In genomic region chr17:65857617-65858016, GRCm38 (mm10) we compare ENCODE assay signal across 28 mouse cellular contexts. TPM values are rescaled to one million over a fixed set of nuclear protein-coding genes. Genes with fewer than 3 reads are reported as not detected.
DNase-seq lines count a peak whose midpoint lies in the region; ATAC-seq and TF ChIP-seq lines count a peak whose summit lies in the region.
"Had no signal": no experiment of that assay in that cellular context is flagged by ENCODE, and none has a peak within 500 bp of the region (broad histone marks: within the 10 kb centered on the region; RNA-seq: fewer than 3 reads in every experiment).

No protein-coding gene starts in this region.

- H3K4me3 ChIP-seq in MEL (ENCODE audit: control insufficient read depth in 1 of 2, insufficient read depth in 1 of 2, low read depth in 2 of 2, low read length in 2 of 2) = no peak overlapping the region
- H3K4me3 ChIP-seq in liver, embryonic 14.5 days (ENCODE audit: insufficient read depth in 1 of 2, low read depth in 2 of 2, low read length in 2 of 2) = no peak overlapping the region
- H3K4me3 ChIP-seq: embryonic facial prominence, embryonic 10.5 days; embryonic facial prominence, embryonic 15.5 days; forebrain, embryonic 13.5 days; hindbrain, embryonic 13.5 days had no signal

- H3K27ac ChIP-seq in MEL (ENCODE audit: control insufficient read depth, low read depth, low read length) = peak overlapping the region; percentile 70
- H3K27ac ChIP-seq in liver, embryonic 14.5 days = no peak overlapping the region
- H3K27ac ChIP-seq: embryonic facial prominence, embryonic 10.5 days; embryonic facial prominence, embryonic 15.5 days; forebrain, embryonic 13.5 days; hindbrain, embryonic 13.5 days; stomach, postnatal 0 days had no signal

- peak; percentile 52; the same call in 1 of the 2 replicates for ATAC-seq in liver, embryonic 14.5 days (ENCODE audit: insufficient read depth)
- ATAC-seq in megakaryocyte-erythroid progenitor cell, adult 5-6 weeks (replicated peaks; ENCODE audit: low FRiP score, low TSS enrichment, poor library complexity, severe bottlenecking) = peak; percentile 51
- ATAC-seq: forebrain, embryonic 13.5 days; intestine, embryonic 16.5 days; midbrain, embryonic 16.5 days; Patski had no signal

- TF ChIP-seq RAD21 in MEL (IDR thresholded peaks at IDR 0.05; ENCODE audit: low read depth, low read length) = no peak; the same call in 1 of the 2 replicates

- no peak overlapping the region for H3K9ac ChIP-seq in MEL (ENCODE audit: control insufficient read depth, low read depth, low read length, poor library complexity, severe bottlenecking)
- no peak overlapping the region for H3K9ac ChIP-seq in liver, embryonic 14.5 days (replicated peaks)
- H3K9ac ChIP-seq: embryonic facial prominence, embryonic 15.5 days; forebrain, embryonic 13.5 days; hindbrain, embryonic 13.5 days; lung, embryonic 14.5 days had no signal

- H3K4me2 ChIP-seq in liver, embryonic 14.5 days (ENCODE audit: low read depth) = no peak overlapping the region
- H3K4me2 ChIP-seq: embryonic facial prominence, embryonic 15.5 days; forebrain, embryonic 13.5 days; hindbrain, embryonic 13.5 days; lung, embryonic 14.5 days; midbrain, embryonic 11.5 days had no signal

- WGBS in liver, embryonic 14.5 days (ENCODE audit: insufficient replicate concordance) = 11% methylated on average over 4 of the region's 4 CpGs

- peak; percentile 67 for DNase-seq in MEL (ENCODE audit: low read depth, low spot score)
- DNase-seq in c-Kit-positive CD71-positive TER-119-negative erythroid progenitor cells, embryonic 14.5 days (ENCODE audit: low read depth) = peak; percentile 39
- no peak for DNase-seq in liver, embryonic 14.5 days (ENCODE audit: low read depth in 3 of 3, low spot score in 3 of 3)
- DNase-seq in gastrocnemius, postnatal 10 days = no peak
- no peak for DNase-seq in left cerebral cortex, postnatal 36 days (ENCODE audit: low spot score in 2 of 2)
- DNase-seq: adrenal gland, postnatal 25 days; B cell, adult 2 months; cerebellum, adult 18-20 months; cerebellum, postnatal 14 days; gastrocnemius, postnatal 14 days; heart, postnatal 4 days; kidney, adult 8-10 months; kidney, postnatal 10 days; layer of hippocampus, adult 9-11 months; lung, embryonic 14.5 days; lung, postnatal 14 days; right cerebral cortex, postnatal 4 days; thymus, postnatal 4 days had no signal

- no peaks in the 10 kb centered on the region for H3K9me3 ChIP-seq in MEL (replicated peaks; ENCODE audit: insufficient read depth, low read length)
- H3K9me3 ChIP-seq in liver, embryonic 14.5 days (ENCODE audit: control insufficient read depth, low read length) = no peaks in the 10 kb centered on the region
- H3K9me3 ChIP-seq: embryonic facial prominence, embryonic 10.5 days; embryonic facial prominence, embryonic 15.5 days; forebrain, embryonic 13.5 days; hindbrain, embryonic 13.5 days had no signal

- intact Hi-C loops in left cerebral cortex, postnatal 36 days (cut with DNase I) = no loop called here

- no peaks in the 10 kb centered on the region for H3K79me2 ChIP-seq in MEL (ENCODE audit: control insufficient read depth, insufficient read depth, low read length, poor library complexity)

- no peaks in the 10 kb centered on the region for H3K27me3 ChIP-seq in MEL (ENCODE audit: control insufficient read depth in 1 of 2, insufficient read depth in 2 of 2, low read length in 2 of 2)
- H3K27me3 ChIP-seq in liver, embryonic 14.5 days (ENCODE audit: control insufficient read depth, insufficient read depth, low read length) = no peaks in the 10 kb centered on the region
- H3K27me3 ChIP-seq: embryonic facial prominence, embryonic 15.5 days; forebrain, embryonic 13.5 days; hindbrain, embryonic 13.5 days; Patski had no signal

- H3K36me3 ChIP-seq in MEL (ENCODE audit: control insufficient read depth in 1 of 2, insufficient read depth in 2 of 2, low read length in 2 of 2) = peaks cover 6 to 19% of the 10 kb centered on the region in 2 experiments
- peaks cover 11% of the 10 kb centered on the region for H3K36me3 ChIP-seq in liver, embryonic 14.5 days (replicated peaks; ENCODE audit: control insufficient read depth, insufficient read depth, low read depth)

- H3K4me1 ChIP-seq in MEL (ENCODE audit: control insufficient read depth in 1 of 2, insufficient read depth in 2 of 2, low read length in 2 of 2) = peaks cover 12 to 18% of the 10 kb centered on the region in 2 experiments
- peaks cover 0 to 7% of the 10 kb centered on the region in 2 experiments; a peak in 3 of 4 replicates for H3K4me1 ChIP-seq in liver, embryonic 14.5 days (replicated peaks; ENCODE audit: control insufficient read depth in 2 of 2, insufficient read depth in 2 of 2, low read length in 1 of 2)
- H3K4me1 ChIP-seq: embryonic facial prominence, embryonic 10.5 days; embryonic facial prominence, embryonic 15.5 days; forebrain, embryonic 13.5 days; hindbrain, embryonic 13.5 days had no signal

- TF ChIP-seq POLR2A in MEL (IDR thresholded peaks at IDR 0.05; ENCODE audit: control insufficient read depth in 1 of 2, insufficient read depth in 1 of 2, low read depth in 1 of 2, low read length in 2 of 2, poor library complexity in 1 of 2) = no peak

- peak; percentile 86 to 87 for TF ChIP-seq EP300 in MEL (IDR thresholded peaks at IDR 0.05; ENCODE audit: low read depth in 1 of 2, low read length in 2 of 2)
- peak; percentile 42; the same call in 1 of the 2 replicates for TF ChIP-seq EP300 in liver, embryonic 14.5 days (IDR thresholded peaks at IDR 0.05; ENCODE audit: low read depth)

- no peak for TF ChIP-seq CTCF in MEL (IDR thresholded peaks at IDR 0.05 in 2 of 3, conservative IDR thresholded peaks at IDR 0.05 in 1 of 3; ENCODE audit: control insufficient read depth in 1 of 3, insufficient read depth in 1 of 3, low read depth in 2 of 3, low read length in 3 of 3, poor library complexity in 1 of 3, severe bottlenecking in 1 of 3)
- TF ChIP-seq CTCF in liver, embryonic 14.5 days (IDR thresholded peaks at IDR 0.05; ENCODE audit: low read depth) = no peak

TF ChIP-seq in MEL, 35 proteins besides CTCF, POLR2A, EP300 and RAD21:
- peak; percentile 56; the same call in 1 of the 2 replicates for TF ChIP-seq MAFK (IDR thresholded peaks at IDR 0.05; ENCODE audit: borderline replicate concordance, low read depth, low read length)
- TF ChIP-seq CHD1 (IDR thresholded peaks at IDR 0.05; ENCODE audit: low read depth, low read length) = no peak
- no peak for TF ChIP-seq MYC (IDR thresholded peaks at IDR 0.05; ENCODE audit: low read depth, low read length)
- TF ChIP-seq USF2 (IDR thresholded peaks at IDR 0.05; ENCODE audit: borderline replicate concordance in 1 of 2, insufficient read depth in 1 of 2, low read depth in 1 of 2, low read length in 2 of 2) = no peak
- no peak for TF ChIP-seq POLR2AphosphoS5 (IDR thresholded peaks at IDR 0.05; ENCODE audit: borderline replicate concordance, low read depth, low read length)
- peak; percentile 95 for TF ChIP-seq GATA1 (IDR thresholded peaks at IDR 0.05; ENCODE audit: low read depth, low read length)
- TF ChIP-seq ETS1 (IDR thresholded peaks at IDR 0.05; ENCODE audit: low read depth, low read length) = peak; percentile 80
- no peak for TF ChIP-seq NRF1 (IDR thresholded peaks at IDR 0.05; ENCODE audit: insufficient read depth, low read depth, low read length, poor library complexity, severe bottlenecking)
- TF ChIP-seq SMC3 (IDR thresholded peaks at IDR 0.05; ENCODE audit: low read depth, low read length) = 0 out of 2 replicates have a peak, but pooled peaks have one; percentile 13
- TF ChIP-seq ZC3H11A (IDR thresholded peaks at IDR 0.05; ENCODE audit: low read depth, low read length) = no peak
- TF ChIP-seq USF1 (IDR thresholded peaks at IDR 0.05; ENCODE audit: low read depth, low read length) = no peak
- TF ChIP-seq TAL1 (IDR thresholded peaks at IDR 0.05; ENCODE audit: low read length) = peak; percentile 66
- peak; percentile 75 for TF ChIP-seq RCOR1 (IDR thresholded peaks at IDR 0.05; ENCODE audit: low read depth, low read length)
- peak; percentile 73 for TF ChIP-seq SIN3A (IDR thresholded peaks at IDR 0.05; ENCODE audit: low read length)
- TF ChIP-seq TBP (IDR thresholded peaks at IDR 0.05; ENCODE audit: low read depth, low read length) = no peak
- TF ChIP-seq MXI1 (IDR thresholded peaks at IDR 0.05; ENCODE audit: low read depth, low read length) = peak; percentile 60; the same call in 1 of the 2 replicates
- no peak for TF ChIP-seq NELFE (IDR thresholded peaks at IDR 0.05; ENCODE audit: low read depth, low read length)
- TF ChIP-seq ELF1 (IDR thresholded peaks at IDR 0.05; ENCODE audit: low read depth, low read length) = no peak
- peak; percentile 95 for TF ChIP-seq TCF12 (IDR thresholded peaks at IDR 0.05; ENCODE audit: low read depth, low read length)
- peak; percentile 58; the same call in 1 of the 2 replicates for TF ChIP-seq MAZ (IDR thresholded peaks at IDR 0.05; ENCODE audit: low read depth, low read length)
- peak; percentile 52; the same call in 1 of the 2 replicates for TF ChIP-seq BHLHE40 (IDR thresholded peaks at IDR 0.05; ENCODE audit: borderline replicate concordance, low read depth, low read length)
- TF ChIP-seq MEF2A (IDR thresholded peaks at IDR 0.05; ENCODE audit: extremely low read depth, insufficient replicate concordance, low read depth, low read length, poor library complexity, severe bottlenecking) = peak; percentile 41; the same call in 1 of the 2 replicates
- TF ChIP-seq KAT2A (conservative IDR thresholded peaks at IDR 0.05; ENCODE audit: low read depth, low read length) = peak; percentile 30; the same call in 1 of the 2 replicates
- peak; percentile 56 for TF ChIP-seq HCFC1 (IDR thresholded peaks at IDR 0.05; ENCODE audit: low read depth, low read length)
TF ChIP-seq in MEL: peak in this region for 14.

RNA-seq across cellular contexts. Expression of gene Ralbp1, which starts 28.0 kb away (rescaled TPM):
- 53.2 and 57.7 TPM in 2 replicates for total RNA-seq in MEL (2012; rRNA removed)
- polyA plus RNA-seq in MEL (2012; ENCODE audit: insufficient read depth in 1 of 2, insufficient read length in 2 of 2, low read depth in 1 of 2, low replicate concordance in 2 of 2, missing spikeins in 1 of 2) = 10 to 100 TPM in 1 of 2 experiments, not detected in 1; 69.6 TPM
- 11.0 and 15.7 TPM in 2 replicates for polyA plus RNA-seq in liver, embryonic 14.5 days (2012; rRNA removed)
- polyA plus RNA-seq in liver, embryonic 14.5 days (2014; fragmentation: Nextera tagmentation; extraction: Ambion mirVana) = 36.0 and 38.1 TPM in 2 replicates
- total RNA-seq in megakaryocyte-erythroid progenitor cell, adult 5-6 weeks (2014; fragmentation: Nextera tagmentation) = 37.8 and 38.0 TPM in 2 replicates
- 85.0 and 96.0 TPM in 2 replicates for total RNA-seq in megakaryocyte-erythroid progenitor cell, adult 5-6 weeks (2017)
- 10 to 100 TPM; 22.2 to 25.2 TPM for total RNA-seq in gastrocnemius, postnatal 10 days (2021)
- 10 to 100 TPM; 62.1 to 64.0 TPM for total RNA-seq in left cerebral cortex, postnatal 36 days (2021)

Comparison
In these comparisons a context has a peak if more than half of its experiments do, and no peak if none do; other contexts are left out.
1. DNase-seq: peak in MEL (single experiment) and c-Kit-positive CD71-positive TER-119-negative erythroid progenitor cells, embryonic 14.5 days (single experiment); none in liver, embryonic 14.5 days (0 of 3), gastrocnemius, postnatal 10 days (single experiment) and left cerebral cortex, postnatal 36 days (0 of 2).